In genomic region chr8:108894287-108894686, GRCm38 (mm10) we compare ENCODE assay signal across 12 mouse cellular contexts.
DNase-seq lines count a peak whose midpoint lies in the region; ATAC-seq and TF ChIP-seq lines count a peak whose summit lies in the region.
"Had no signal": no experiment of that assay in that cellular context is flagged by ENCODE, and none has a peak within 500 bp of the region (broad histone marks: within the 10 kb centered on the region; RNA-seq: fewer than 3 reads in every experiment).

No protein-coding gene starts in this region.

- no peak overlapping the region for H3K4me3 ChIP-seq in hindbrain, embryonic 14.5 days (replicated peaks; ENCODE audit: low read length)
- no peak overlapping the region for H3K4me3 ChIP-seq in hindbrain, postnatal 0 days (ENCODE audit: low read length)
- no peak overlapping the region for H3K4me3 ChIP-seq in embryonic fibroblast, embryonic 13.5 days (ENCODE audit: insufficient read depth, low read length)
- no peak overlapping the region for H3K4me3 ChIP-seq in intestine, postnatal 0 days (ENCODE audit: low read depth, low read length)
- no peak overlapping the region for H3K4me3 ChIP-seq in forebrain, embryonic 14.5 days (ENCODE audit: low read depth, low read length)
- H3K4me3 ChIP-seq: erythroblast, embryonic 14.5 days had no signal

- DNase-seq in hindbrain, embryonic 14.5 days (ENCODE audit: low spot score): no peak
- DNase-seq in hindbrain, postnatal 0 days (ENCODE audit: low spot score): no peak
- DNase-seq in lung, postnatal 10 days: peak; percentile 79
- DNase-seq in ovary, postnatal 36 days (ENCODE audit: low spot score): no peak
- DNase-seq in retina, postnatal 1 day: no peak
- DNase-seq in forebrain, embryonic 14.5 days (ENCODE audit: low spot score): no peak
- DNase-seq: adrenal gland, adult 2 months; cerebellum, postnatal 14 days; thymus, adult 18-20 months had no signal

- no peak overlapping the region for H3K9ac ChIP-seq in hindbrain, embryonic 14.5 days
- no peak overlapping the region for H3K9ac ChIP-seq in hindbrain, postnatal 0 days (replicated peaks; ENCODE audit: low read length)
- no peak overlapping the region for H3K9ac ChIP-seq in intestine, postnatal 0 days (ENCODE audit: low read depth, low read length)
- no peak overlapping the region for H3K9ac ChIP-seq in forebrain, embryonic 14.5 days (ENCODE audit: low read length)

- no peak for ATAC-seq in hindbrain, embryonic 14.5 days (ENCODE audit: low FRiP score)
- no peak for ATAC-seq in hindbrain, postnatal 0 days
- no peak for ATAC-seq in intestine, postnatal 0 days
- no peak for ATAC-seq in forebrain, embryonic 14.5 days

- 0 out of 2 replicates have a peak overlapping the region, but pooled peaks have one; percentile 14 for H3K27ac ChIP-seq in hindbrain, embryonic 14.5 days
- no peak overlapping the region for H3K27ac ChIP-seq in hindbrain, postnatal 0 days
- peak overlapping the region; percentile 17; the same call in 1 of the 2 replicates for H3K27ac ChIP-seq in embryonic fibroblast, embryonic 13.5 days (ENCODE audit: insufficient read depth, low read length)
- peak overlapping the region; percentile 35 for H3K27ac ChIP-seq in intestine, postnatal 0 days (ENCODE audit: low read depth, low read length)
- H3K27ac ChIP-seq in forebrain, embryonic 14.5 days (ENCODE audit: low read depth, low read length): no peak overlapping the region

- 58% methylated on average over 10 of the region's 10 CpGs for WGBS in hindbrain, embryonic 14.5 days
- 65% methylated on average over 10 of the region's 10 CpGs for WGBS in hindbrain, postnatal 0 days
- 54% methylated on average over 10 of the region's 10 CpGs for WGBS in intestine, postnatal 0 days
- WGBS in forebrain, embryonic 14.5 days: 74% methylated on average over 10 of the region's 10 CpGs

- peaks cover 8% of the 10 kb centered on the region; the same call in 1 of the 2 replicates for H3K36me3 ChIP-seq in hindbrain, embryonic 14.5 days (replicated peaks; ENCODE audit: control insufficient read depth, insufficient read depth)
- no peaks in the 10 kb centered on the region for H3K36me3 ChIP-seq in hindbrain, postnatal 0 days (ENCODE audit: insufficient read depth, low read length)
- no peaks in the 10 kb centered on the region for H3K36me3 ChIP-seq in intestine, postnatal 0 days (ENCODE audit: control insufficient read depth, insufficient read depth)
- H3K36me3 ChIP-seq in forebrain, embryonic 14.5 days (ENCODE audit: control insufficient read depth, insufficient read depth, low read length): no peaks in the 10 kb centered on the region

- no peak overlapping the region for H3K4me2 ChIP-seq in hindbrain, embryonic 14.5 days (replicated peaks)
- no peak overlapping the region for H3K4me2 ChIP-seq in hindbrain, postnatal 0 days (ENCODE audit: low read depth, low read length)
- H3K4me2 ChIP-seq in intestine, postnatal 0 days (replicated peaks; ENCODE audit: low read depth): no peak overlapping the region
- no peak overlapping the region for H3K4me2 ChIP-seq in forebrain, embryonic 14.5 days (ENCODE audit: low read length)

- H3K4me1 ChIP-seq in hindbrain, embryonic 14.5 days (replicated peaks; ENCODE audit: control insufficient read depth, insufficient read depth, low read length): peaks cover 31% of the 10 kb centered on the region
- H3K4me1 ChIP-seq in hindbrain, postnatal 0 days (ENCODE audit: insufficient read depth, low read length): peaks cover 23% of the 10 kb centered on the region
- peaks cover 11% of the 10 kb centered on the region for H3K4me1 ChIP-seq in embryonic fibroblast, embryonic 13.5 days (ENCODE audit: control insufficient read depth, insufficient read depth, low read length)
- H3K4me1 ChIP-seq in intestine, postnatal 0 days (replicated peaks; ENCODE audit: control insufficient read depth, insufficient read depth, low read length): no peaks in the 10 kb centered on the region
- peaks cover 24% of the 10 kb centered on the region for H3K4me1 ChIP-seq in forebrain, embryonic 14.5 days (ENCODE audit: control insufficient read depth, insufficient read depth, low read length)

- no peak for TF ChIP-seq CTCF in hindbrain, postnatal 0 days (IDR thresholded peaks at IDR 0.05; ENCODE audit: low read depth)
- TF ChIP-seq CTCF in embryonic fibroblast, embryonic 13.5 days (IDR thresholded peaks at IDR 0.05; ENCODE audit: borderline replicate concordance, insufficient read depth, low read length): no peak
- no peak for TF ChIP-seq CTCF in intestine, postnatal 0 days (IDR thresholded peaks at IDR 0.05; ENCODE audit: low read depth)

- no peak for TF ChIP-seq POLR2A in embryonic fibroblast, embryonic 13.5 days (IDR thresholded peaks at IDR 0.05; ENCODE audit: low read depth, low read length)

- no peaks in the 10 kb centered on the region for H3K9me3 ChIP-seq in hindbrain, embryonic 14.5 days (ENCODE audit: control insufficient read depth, low read length)
- H3K9me3 ChIP-seq in hindbrain, postnatal 0 days (ENCODE audit: low read length): no peaks in the 10 kb centered on the region
- H3K9me3 ChIP-seq in intestine, postnatal 0 days (ENCODE audit: control insufficient read depth): no peaks in the 10 kb centered on the region
- no peaks in the 10 kb centered on the region for H3K9me3 ChIP-seq in forebrain, embryonic 14.5 days (replicated peaks; ENCODE audit: control insufficient read depth, low read length)

- H3K27me3 ChIP-seq in hindbrain, embryonic 14.5 days (ENCODE audit: control insufficient read depth, insufficient read depth, low read length): no peaks in the 10 kb centered on the region
- no peaks in the 10 kb centered on the region for H3K27me3 ChIP-seq in hindbrain, postnatal 0 days (ENCODE audit: insufficient read depth, low read length)
- no peaks in the 10 kb centered on the region for H3K27me3 ChIP-seq in intestine, postnatal 0 days (replicated peaks; ENCODE audit: control insufficient read depth, insufficient read depth, low read length)
- no peaks in the 10 kb centered on the region for H3K27me3 ChIP-seq in forebrain, embryonic 14.5 days (replicated peaks; ENCODE audit: control insufficient read depth, insufficient read depth, low read length)

Comparison
In these comparisons a context has a peak if more than half of its experiments do, and no peak if none do; other contexts are left out.
1. H3K27ac ChIP-seq: peak in hindbrain, embryonic 14.5 days (single experiment), embryonic fibroblast, embryonic 13.5 days (single experiment) and intestine, postnatal 0 days (single experiment); none in hindbrain, postnatal 0 days (single experiment) and forebrain, embryonic 14.5 days (single experiment).